Mouse (Mus musculus) embryonic facial prominence, embryonic 12.5 days (tissue): ENCODE measurements at regions not wholly inside any gene's neighbourhood (a gene's known extent, or its start where the extent isn't known, plus 50 kb on each side); places are given as distances from the start of the nearest gene placed in this dataset.

Experiments used
- ATAC-seq: fragments of 200-750 bp; cut with Nextera tagmentation; 2 replicates; pipeline ENCODE4 v1.8.0; 2017; ENCODE audit not compliant: insufficient number of reproducible peaks, insufficient read depth, low FRiP score, low TSS enrichment
- H3K27ac ChIP-seq: fragments of 300-500 bp; sonication (generic); 2 replicates; pipeline ENCODE4 v1.5.1; 2016; ENCODE audit warnings: mild to moderate bottlenecking
- H3K27me3 ChIP-seq: fragments of 300-500 bp; sonication (generic); 2 replicates; pipeline ENCODE4 v1.6.1; 2016; ENCODE audit warnings: mild to moderate bottlenecking, moderate library complexity
- H3K36me3 ChIP-seq: fragments of 300-500 bp; sonication (generic); 2 replicates; pipeline ENCODE4 v1.6.1; 2016; ENCODE audit warnings: mild to moderate bottlenecking
- H3K4me1 ChIP-seq: fragments of 300-500 bp; sonication (generic); 2 replicates; pipeline ENCODE4 v1.6.1; 2016
- H3K4me2 ChIP-seq: fragments of 300-500 bp; sonication (generic); replicated peaks from 2 replicates; pipeline ENCODE4 v1.6.1; 2016; ENCODE audit warnings: mild to moderate bottlenecking, moderate library complexity
- H3K4me3 ChIP-seq: fragments of 300-500 bp; sonication (generic); 2 replicates; pipeline ENCODE4 v1.5.1; 2016; ENCODE audit warnings: mild to moderate bottlenecking
- H3K9ac ChIP-seq: fragments of 300-500 bp; sonication (generic); 2 replicates; pipeline ENCODE4 v1.6.1; 2016; ENCODE audit warnings: mild to moderate bottlenecking, moderate library complexity
- H3K9me3 ChIP-seq: fragments of 300-500 bp; sonication (generic); 2 replicates; pipeline ENCODE4 v1.6.1; 2016; ENCODE audit warnings: mild to moderate bottlenecking, moderate library complexity
- WGBS: fragments of 180-500 bp; shearing (Covaris S2); methylation state at CpG from one replicate; pipeline ENCODE4 v1.1.7; 2016; 5-methylcytosine and 5-hydroxymethylcytosine counted together

DNA sequence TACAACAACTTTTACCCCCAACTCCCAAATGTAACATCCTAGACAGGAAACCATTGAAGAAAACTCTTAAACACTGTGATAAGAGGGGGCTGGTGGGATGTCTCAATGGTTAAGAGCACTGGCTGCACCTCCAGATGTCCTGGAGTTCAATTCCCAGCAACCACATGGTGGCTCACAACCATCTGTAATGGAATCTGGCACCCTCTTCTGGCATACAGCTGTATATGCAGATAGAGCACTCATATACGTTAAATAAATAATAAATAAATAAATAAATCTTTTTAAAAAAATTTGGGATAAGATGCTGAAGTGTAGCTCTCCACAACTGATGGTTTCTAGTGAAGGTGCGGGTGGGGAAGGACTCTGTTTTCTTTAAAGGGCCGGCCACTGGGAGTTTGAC is 69.3 kb downstream of the Kctd15 start:
- H3K27ac ChIP-seq: no peak overlapping the region
- H3K4me1 ChIP-seq: no peaks in the 10 kb centered on the region
- no peak overlapping the region for H3K4me2 ChIP-seq
- H3K4me3 ChIP-seq: no peak overlapping the region
- H3K27me3 ChIP-seq: no peaks in the 10 kb centered on the region
- ATAC-seq: no peak
- no peak overlapping the region for H3K9ac ChIP-seq
- 94% methylated on average over 3 of the region's 3 CpGs for WGBS
- H3K9me3 ChIP-seq: peaks cover 5% of the 10 kb centered on the region; the same call in 1 of the 2 replicates
- H3K36me3 ChIP-seq: no peaks in the 10 kb centered on the region

- H3K4me2 ChIP-seq: no peak overlapping the region
- H3K27me3 ChIP-seq: no peaks in the 10 kb centered on the region
- no peaks in the 10 kb centered on the region for H3K36me3 ChIP-seq
- no peak overlapping the region for H3K27ac ChIP-seq
- H3K4me1 ChIP-seq: no peaks in the 10 kb centered on the region
- WGBS: 62% methylated on average over 4 of the region's 4 CpGs
- no peak overlapping the region for H3K4me3 ChIP-seq
- H3K9me3 ChIP-seq: peaks cover 12% of the 10 kb centered on the region; the same call in 1 of the 2 replicates
- no peak for ATAC-seq
- H3K9ac ChIP-seq: no peak overlapping the region
These were observed 71.1 kb downstream of the Kctd15 start for GRCm38 (mm10) chr7:34585312-34585865.

- H3K9ac ChIP-seq: no peak overlapping the region
- no peak for ATAC-seq
- no peak overlapping the region for H3K4me3 ChIP-seq
- 85% methylated on average over 7 of the region's 7 CpGs for WGBS
- no peaks in the 10 kb centered on the region for H3K4me1 ChIP-seq
- no peak overlapping the region for H3K27ac ChIP-seq
- peaks cover 12% of the 10 kb centered on the region; the same call in 1 of the 2 replicates for H3K9me3 ChIP-seq
- no peak overlapping the region for H3K4me2 ChIP-seq
- no peaks in the 10 kb centered on the region for H3K36me3 ChIP-seq
- H3K27me3 ChIP-seq: no peaks in the 10 kb centered on the region
These were observed 71.7 kb downstream of the Kctd15 start for GRCm38 (mm10) chr7:34584870-34585269.

DNA sequence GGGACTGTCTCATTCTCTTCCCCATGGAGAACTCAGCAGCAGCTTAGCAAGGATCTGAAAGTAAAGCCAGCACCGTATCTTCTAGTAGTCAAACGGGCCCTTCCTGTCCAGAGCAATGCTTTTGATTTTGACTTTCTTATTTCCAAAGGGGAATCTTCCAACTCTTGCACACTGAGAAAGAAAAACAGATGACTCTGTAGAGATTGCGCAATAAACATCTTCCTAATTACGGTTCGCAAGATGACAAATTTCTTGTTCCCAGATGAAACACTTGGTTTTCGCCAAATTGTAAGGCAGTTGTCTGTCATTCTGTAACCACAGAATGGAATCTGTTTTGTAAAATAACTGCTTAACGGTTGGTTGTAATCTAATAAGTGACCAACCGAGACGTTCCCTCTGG is 75.7 kb downstream of the Kctd15 start:
- H3K27me3 ChIP-seq: no peaks in the 10 kb centered on the region
- H3K27ac ChIP-seq: no peak overlapping the region
- H3K9me3 ChIP-seq: peaks cover 12% of the 10 kb centered on the region; the same call in 1 of the 2 replicates
- 84% methylated on average over 9 of the region's 9 CpGs for WGBS
- no peak overlapping the region for H3K4me3 ChIP-seq
- no peak overlapping the region for H3K9ac ChIP-seq
- no peak overlapping the region for H3K4me2 ChIP-seq
- H3K4me1 ChIP-seq: no peaks in the 10 kb centered on the region
- no peaks in the 10 kb centered on the region for H3K36me3 ChIP-seq
- no peak for ATAC-seq

DNA sequence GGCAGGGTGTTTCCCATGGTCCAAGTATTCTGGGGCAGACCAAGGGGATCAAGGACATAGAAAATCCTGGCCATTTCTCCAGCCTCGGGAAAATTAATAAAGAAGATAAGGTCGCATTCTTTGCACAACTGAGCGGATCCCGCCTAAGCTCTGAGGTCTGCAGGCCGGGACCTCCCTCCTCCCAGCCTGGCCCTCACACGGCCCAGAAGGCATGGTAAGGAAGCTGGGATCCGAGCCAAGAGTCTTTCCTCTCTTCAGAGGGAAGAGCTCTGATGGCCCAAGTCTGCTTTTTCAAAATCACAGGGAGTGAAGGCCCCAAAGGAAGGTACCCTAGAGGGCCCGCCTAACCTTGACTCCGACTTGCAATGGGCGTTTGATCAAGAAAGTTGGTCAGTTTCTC is 85.2 kb downstream of the Kctd15 start:
- Histone ChIP-seq H3K9me3 (no peaks in the 10 kb centered on the region), H3K9ac (no peak overlapping the region), H3K4me1 (peaks cover 18% of the 10 kb centered on the region), H3K27ac (no peak overlapping the region), H3K4me3 (no peak overlapping the region; the same call in 1 of the 2 replicates), H3K36me3 (no peaks in the 10 kb centered on the region), H3K4me2 (peak overlapping the region; percentile 57), H3K27me3 (no peaks in the 10 kb centered on the region)
- 47% methylated on average over 10 of the region's 10 CpGs for WGBS
- ATAC-seq: no peak

- H3K27me3 ChIP-seq: no peaks in the 10 kb centered on the region
- 2% methylated on average over 43 of the region's 43 CpGs for WGBS
- peaks cover 18% of the 10 kb centered on the region for H3K4me1 ChIP-seq
- peak overlapping the region; percentile 25 for H3K4me3 ChIP-seq
- peak; percentile 86 for ATAC-seq
- peak overlapping the region; percentile 57 for H3K4me2 ChIP-seq
- no peaks in the 10 kb centered on the region for H3K36me3 ChIP-seq
- H3K9me3 ChIP-seq: no peaks in the 10 kb centered on the region
- peak overlapping the region; percentile 72 for H3K27ac ChIP-seq
- H3K9ac ChIP-seq: peak overlapping the region; percentile 42
These were observed 86.1 kb downstream of the Kctd15 start for GRCm38 (mm10) chr7:34570114-34571065.

- peak overlapping the region; percentile 42; the same call in 1 of the 2 replicates for H3K9ac ChIP-seq
- no peaks in the 10 kb centered on the region for H3K36me3 ChIP-seq
- H3K4me1 ChIP-seq: peaks cover 18% of the 10 kb centered on the region
- H3K27ac ChIP-seq: peak overlapping the region; percentile 72
- no peak for ATAC-seq
- no peaks in the 10 kb centered on the region for H3K9me3 ChIP-seq
- H3K4me3 ChIP-seq: no peak overlapping the region
- peak overlapping the region; percentile 57 for H3K4me2 ChIP-seq
- 21% methylated on average over 8 of the region's 8 CpGs for whole genome bisulfite sequencing
- no peaks in the 10 kb centered on the region for H3K27me3 ChIP-seq
These were observed 86.8 kb downstream of the Kctd15 start for GRCm38 (mm10) chr7:34569747-34570113.

- Histone ChIP-seq H3K4me2 (no peak overlapping the region), H3K36me3 (no peaks in the 10 kb centered on the region), H3K27me3 (no peaks in the 10 kb centered on the region), H3K4me3 (no peak overlapping the region), H3K9ac (no peak overlapping the region), H3K9me3 (no peaks in the 10 kb centered on the region), H3K4me1 (peaks cover 18% of the 10 kb centered on the region), H3K27ac (no peak overlapping the region)
- ATAC-seq: no peak
- 61% methylated on average over 5 of the region's 5 CpGs for WGBS
These were observed 89.0 kb downstream of the Kctd15 start for GRCm38 (mm10) chr7:34567575-34567974.

- ATAC-seq: no peak
- Histone ChIP-seq H3K4me2 (no peak overlapping the region), H3K27me3 (no peaks in the 10 kb centered on the region), H3K4me3 (no peak overlapping the region), H3K4me1 (no peaks in the 10 kb centered on the region), H3K9ac (no peak overlapping the region), H3K9me3 (no peaks in the 10 kb centered on the region), H3K36me3 (no peaks in the 10 kb centered on the region), H3K27ac (no peak overlapping the region)
- 70% methylated on average over 2 of the region's 2 CpGs for WGBS
These were observed 94.4 kb downstream of the Kctd15 start for GRCm38 (mm10) chr7:34562160-34562559.

- ATAC-seq: no peak
- H3K27me3 ChIP-seq: no peaks in the 10 kb centered on the region
- no peak overlapping the region for H3K27ac ChIP-seq
- 81% methylated on average over 8 of the region's 8 CpGs for WGBS
- H3K4me1 ChIP-seq: no peaks in the 10 kb centered on the region
- H3K36me3 ChIP-seq: no peaks in the 10 kb centered on the region
- H3K4me2 ChIP-seq: no peak overlapping the region
- H3K9ac ChIP-seq: no peak overlapping the region
- no peak overlapping the region for H3K4me3 ChIP-seq
- H3K9me3 ChIP-seq: no peaks in the 10 kb centered on the region
These were observed 97.8 kb downstream of the Kctd15 start for GRCm38 (mm10) chr7:34558615-34559343.

DNA sequence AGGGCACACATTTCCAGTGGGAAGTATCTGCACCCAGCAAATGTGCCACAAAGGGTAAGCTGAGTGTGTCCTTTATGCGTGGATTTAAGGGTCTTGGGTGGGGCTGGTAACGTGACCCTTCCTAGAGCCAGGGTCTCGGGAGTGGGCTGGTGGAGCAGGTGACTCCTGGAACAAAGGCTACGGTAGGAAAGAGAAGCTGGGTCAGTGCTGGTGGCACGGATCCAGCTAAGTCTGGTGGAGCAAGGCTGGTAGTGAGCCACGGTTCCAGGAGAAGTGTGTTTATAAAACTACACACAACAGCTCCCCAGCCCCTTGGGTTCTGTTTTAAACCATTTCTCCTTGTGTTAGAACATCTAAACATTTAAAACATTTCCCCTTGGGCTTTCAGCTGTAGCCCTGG is 101.3 kb downstream of the Kctd15 start:
- H3K4me2 ChIP-seq: no peak overlapping the region
- WGBS: 64% methylated on average over 6 of the region's 6 CpGs

More for the DNA sequence above, 101.3 kb downstream of the Kctd15 start:
- Histone ChIP-seq H3K4me1 (no peaks in the 10 kb centered on the region), H3K9me3 (no peaks in the 10 kb centered on the region), H3K27ac (no peak overlapping the region), H3K4me3 (no peak overlapping the region), H3K9ac (no peak overlapping the region), H3K36me3 (no peaks in the 10 kb centered on the region), H3K27me3 (no peaks in the 10 kb centered on the region)
- ATAC-seq: no peak
